Mouse (Mus musculus): Measurements from ENCODE around the gene Msrb2.

- TF ChIP-seq CTCF (IDR thresholded peaks at IDR 0.05; ENCODE audit: low read depth) (peak; percentile 51), EP300 (optimal IDR thresholded peaks at IDR 0.05) (no peak)
Observed at GRCm38 (mm10) chr2:19373695-19374094, 2.5 kb downstream of the Msrb2 start.
